Mouse (Mus musculus) liver, embryonic 11.5 days (tissue): ENCODE data around the gene Sftpd. TPM values are rescaled to one million over a fixed set of nuclear protein-coding genes. Genes with fewer than 3 reads are reported as not detected.
A peak's percentile ranks its signal among the peaks of the same experiment; 100 is the strongest.

Experiments used
- ATAC-seq: fragments of 200-750 bp; cut with Nextera tagmentation; replicated peaks from 2 replicates; pipeline ENCODE4 v1.8.0; 2017; ENCODE audit warnings: moderate number of reproducible peaks, mild to moderate bottlenecking, moderate TSS enrichment, moderate library complexity; ENCODE audit not compliant: low FRiP score
- DNase-seq: peaks from one replicate; pipeline ENCODE4 v3.0.0-alpha.2; 2017; ENCODE audit warnings: low spot score
- H3K27ac ChIP-seq: fragments of 300-500 bp; sonication (generic); 2 replicates; pipeline ENCODE4 v1.5.1; 2014; ENCODE audit warnings: mild to moderate bottlenecking, low read depth, low read length, control low read depth
- H3K27me3 ChIP-seq: fragments of 300-500 bp; sonication (generic); replicated peaks from 2 replicates; pipeline ENCODE4 v1.6.1; 2014; ENCODE audit warnings: low read length, mixed read lengths; ENCODE audit not compliant: control insufficient read depth, insufficient read depth
- H3K36me3 ChIP-seq: fragments of 300-500 bp; sonication (generic); 2 replicates; pipeline ENCODE4 v1.6.1; 2014; ENCODE audit warnings: mild to moderate bottlenecking, low read length, moderate library complexity, mixed read lengths; ENCODE audit not compliant: control insufficient read depth, insufficient read depth
- H3K4me1 ChIP-seq: fragments of 300-500 bp; sonication (generic); replicated peaks from 2 replicates; pipeline ENCODE4 v1.6.1; 2014; ENCODE audit warnings: low read length, mixed read lengths; ENCODE audit not compliant: control insufficient read depth, insufficient read depth
- H3K4me2 ChIP-seq: fragments of 300-500 bp; sonication (generic); 2 replicates; pipeline ENCODE4 v1.6.1; 2014; ENCODE audit warnings: mild to moderate bottlenecking, control low read depth, moderate library complexity
- H3K4me3 ChIP-seq: fragments of 300-500 bp; sonication (generic); 2 replicates; pipeline ENCODE4 v1.5.1; 2014; ENCODE audit warnings: low read depth, low read length, control low read depth
- H3K9ac ChIP-seq: fragments of 300-500 bp; sonication (generic); 2 replicates; pipeline ENCODE4 v1.6.1; 2014; ENCODE audit warnings: low read depth, low read length, control low read depth
- H3K9me3 ChIP-seq: fragments of 300-500 bp; sonication (generic); 2 replicates; pipeline ENCODE4 v1.6.1; 2016; ENCODE audit warnings: low read length, inconsistent platforms, mixed read lengths; ENCODE audit not compliant: control insufficient read depth
- WGBS: fragments of 180-500 bp; shearing (Covaris S2); extraction: QIAGEN DNeasy Blood & Tissue Kit; methylation state at CpG from one replicate; pipeline ENCODE4 v1.1.7; 2014; 5-methylcytosine and 5-hydroxymethylcytosine counted together
- polyA plus RNA-seq: library from polyadenylated mRNA; unstranded; fragments of >200 nt; fragmentation: Nextera tagmentation; extraction: Ambion mirVana; gene quantifications from 2 replicates; pipeline ENCODE4 v1.2.1, GENCODE M21; 2014

The Sftpd gene
- polyA plus RNA-seq, 1 experiment from 2014 or later = 0.08 TPM

GRCm38 (mm10) chr14:41160076-41160475, 24.9 kb downstream of the Sftpd start:
- no peak for DNase-seq
- H3K27ac ChIP-seq = no peak overlapping the region; the same call in 1 of the 2 replicates
- ATAC-seq = 0 out of 2 replicates have a peak, but pooled peaks have one; percentile 47
- H3K27me3 ChIP-seq = no peaks in the 10 kb centered on the region
- 66% methylated on average over 4 of the region's 4 CpGs for WGBS
- H3K9me3 ChIP-seq = no peaks in the 10 kb centered on the region
- no peaks in the 10 kb centered on the region for H3K36me3 ChIP-seq
- no peak overlapping the region for H3K4me2 ChIP-seq
- no peak overlapping the region for H3K4me3 ChIP-seq
- no peaks in the 10 kb centered on the region for H3K4me1 ChIP-seq
- H3K9ac ChIP-seq = no peak overlapping the region

- H3K9ac ChIP-seq = no peak within 1 kb of the TSS
- H3K9me3 ChIP-seq = no peaks in the 10 kb centered on the region
- H3K4me1 ChIP-seq = no peaks in the 10 kb centered on the region
- no peaks in the 10 kb centered on the region for H3K36me3 ChIP-seq
- H3K27ac ChIP-seq = peak within 1 kb of the TSS; percentile 25; the same call in 1 of the 2 replicates
- 68% methylated on average over 7 of the region's 7 CpGs for WGBS
- H3K4me2 ChIP-seq = peak within 1 kb of the TSS; percentile 21
- no peak within 1 kb of the TSS for H3K4me3 ChIP-seq
- ATAC-seq = peak; percentile 49; the same call in 1 of the 2 replicates
- no peaks in the 10 kb centered on the region for H3K27me3 ChIP-seq
- no peak for DNase-seq
These were observed 33.6 kb downstream of the Sftpd start, which contains the start of gene Mbl1 for GRCm38 (mm10) chr14:41151220-41151898. Mbl1 (plus strand) TSS chr14:41151458.

GRCm38 (mm10) chr14:41147356-41147755, 37.6 kb downstream of the Sftpd start:
- no peaks in the 10 kb centered on the region for H3K36me3 ChIP-seq
- no peak overlapping the region for H3K4me2 ChIP-seq
- ATAC-seq = no peak
- H3K27ac ChIP-seq = no peak overlapping the region
- no peak overlapping the region for H3K9ac ChIP-seq
- H3K4me1 ChIP-seq = no peaks in the 10 kb centered on the region
- no peaks in the 10 kb centered on the region for H3K9me3 ChIP-seq
- H3K27me3 ChIP-seq = no peaks in the 10 kb centered on the region
- WGBS = 79% methylated on average over 2 of the region's 2 CpGs
- no peak for DNase-seq
- no peak overlapping the region for H3K4me3 ChIP-seq

GRCm38 (mm10) chr14:41146922-41147321, 38.0 kb downstream of the Sftpd start:
- Histone ChIP-seq H3K4me2 (no peak overlapping the region), H3K27ac (no peak overlapping the region), H3K9ac (no peak overlapping the region), H3K4me1 (no peaks in the 10 kb centered on the region), H3K27me3 (no peaks in the 10 kb centered on the region), H3K4me3 (no peak overlapping the region), H3K9me3 (no peaks in the 10 kb centered on the region), H3K36me3 (no peaks in the 10 kb centered on the region)
- WGBS = 64% methylated on average over 3 of the region's 3 CpGs
- no peak for DNase-seq
- ATAC-seq = no peak

GRCm38 (mm10) chr14:41146035-41146434, 38.9 kb downstream of the Sftpd start:
- Histone ChIP-seq H3K27me3 (no peaks in the 10 kb centered on the region), H3K9me3 (no peaks in the 10 kb centered on the region), H3K9ac (no peak overlapping the region), H3K4me3 (no peak overlapping the region), H3K4me1 (no peaks in the 10 kb centered on the region), H3K4me2 (no peak overlapping the region), H3K27ac (no peak overlapping the region), H3K36me3 (no peaks in the 10 kb centered on the region)
- no peak for ATAC-seq
- no peak for DNase-seq
- WGBS = 69% methylated on average over 6 of the region's 6 CpGs

- Histone ChIP-seq H3K4me1 (no peaks in the 10 kb centered on the region), H3K9ac (no peak overlapping the region), H3K27me3 (no peaks in the 10 kb centered on the region), H3K36me3 (no peaks in the 10 kb centered on the region), H3K27ac (no peak overlapping the region), H3K4me3 (no peak overlapping the region), H3K9me3 (no peaks in the 10 kb centered on the region), H3K4me2 (no peak overlapping the region)
- ATAC-seq (no peak), DNase-seq (no peak)
- WGBS = 79% methylated on average over 1 of the region's 1 CpGs
These were observed 44.3 kb downstream of the Sftpd start for GRCm38 (mm10) chr14:41140686-41141085.

GRCm38 (mm10) chr14:41137006-41137405, 47.9 kb downstream of the Sftpd start:
- Histone ChIP-seq H3K9ac (no peak overlapping the region), H3K4me1 (no peaks in the 10 kb centered on the region), H3K27ac (no peak overlapping the region), H3K27me3 (no peaks in the 10 kb centered on the region), H3K4me3 (no peak overlapping the region), H3K9me3 (no peaks in the 10 kb centered on the region), H3K4me2 (no peak overlapping the region), H3K36me3 (no peaks in the 10 kb centered on the region)
- DNase-seq (no peak), ATAC-seq (no peak)

GRCm38 (mm10) chr14:41131540-41131939, 53.4 kb downstream of the Sftpd start, which contains the start of gene Sftpa1:
Sftpa1 (plus strand) TSS chr14:41131782.
- Histone ChIP-seq H3K27ac (no peak within 1 kb of the TSS), H3K4me2 (no peak within 1 kb of the TSS), H3K27me3 (no peaks in the 10 kb centered on the region), H3K9me3 (no peaks in the 10 kb centered on the region), H3K36me3 (no peaks in the 10 kb centered on the region), H3K4me1 (no peaks in the 10 kb centered on the region), H3K9ac (no peak within 1 kb of the TSS), H3K4me3 (no peak within 1 kb of the TSS)
- 74% methylated on average over 7 of the region's 7 CpGs for WGBS
- no peak for ATAC-seq
- no peak for DNase-seq

- H3K4me1 ChIP-seq = no peaks in the 10 kb centered on the region
- no peak overlapping the region for H3K4me3 ChIP-seq
- H3K4me2 ChIP-seq = no peak overlapping the region
- H3K27me3 ChIP-seq = no peaks in the 10 kb centered on the region
- 12% methylated on average over 4 of the region's 4 CpGs for WGBS
- no peak overlapping the region for H3K27ac ChIP-seq
- H3K9ac ChIP-seq = no peak overlapping the region
- ATAC-seq = peak; percentile 59; the same call in 1 of the 2 replicates
- no peaks in the 10 kb centered on the region for H3K36me3 ChIP-seq
- no peaks in the 10 kb centered on the region for H3K9me3 ChIP-seq
- no peak for DNase-seq
These were observed 57.0 kb downstream of the Sftpd start for GRCm38 (mm10) chr14:41127997-41128396.
